Mouse (Mus musculus) neural tube, embryonic 14.5 days (tissue): ENCODE results near the gene Saysd1. TPM values are rescaled to one million over a fixed set of nuclear protein-coding genes. Genes with fewer than 3 reads are reported as not detected.
"Not testable (repeated sequence)": the region's sequence is repeated elsewhere in the genome, so short reads cannot be mapped to it uniquely, and the experiment has no call there.

Experiments
- ATAC-seq: fragments of 200-750 bp; cut with Nextera tagmentation; 2 replicates; pipeline ENCODE4 v1.8.0; 2017; ENCODE audit warnings: low read depth, mild to moderate bottlenecking, moderate TSS enrichment, moderate library complexity
- H3K27ac ChIP-seq: fragments of 300-500 bp; sonication (generic); 2 replicates; pipeline ENCODE4 v1.5.1; 2014; ENCODE audit warnings: low read depth, mild to moderate bottlenecking, control low read depth, low read length, moderate library complexity, mixed read lengths
- H3K27me3 ChIP-seq: fragments of 300-500 bp; sonication (generic); 2 replicates; pipeline ENCODE4 v1.6.1; 2014; ENCODE audit warnings: low read length; ENCODE audit not compliant: control insufficient read depth, insufficient read depth
- H3K36me3 ChIP-seq: fragments of 300-500 bp; sonication (generic); 2 replicates; pipeline ENCODE4 v1.6.1; 2014; ENCODE audit warnings: low read length, mixed read lengths; ENCODE audit not compliant: control insufficient read depth, insufficient read depth
- H3K4me1 ChIP-seq: fragments of 300-500 bp; sonication (generic); 2 replicates; pipeline ENCODE4 v1.6.1; 2014; ENCODE audit warnings: low read length; ENCODE audit not compliant: control insufficient read depth, insufficient read depth
- H3K4me2 ChIP-seq: fragments of 300-500 bp; sonication (generic); 2 replicates; pipeline ENCODE4 v1.6.1; 2014; ENCODE audit warnings: mild to moderate bottlenecking, low read depth, low read length, control low read depth
- H3K4me3 ChIP-seq: fragments of 300-500 bp; sonication (generic); 2 replicates; pipeline ENCODE4 v1.5.1; 2014; ENCODE audit warnings: low read depth, low read length, control low read depth, mixed read lengths
- H3K9ac ChIP-seq: fragments of 300-500 bp; sonication (generic); replicated peaks from 2 replicates; pipeline ENCODE4 v1.6.1; 2014; ENCODE audit warnings: low read depth, mild to moderate bottlenecking, control low read depth, low read length, mixed read lengths
- H3K9me3 ChIP-seq: fragments of 300-500 bp; sonication (generic); 2 replicates; pipeline ENCODE4 v1.6.1; 2016; ENCODE audit warnings: low read length; ENCODE audit not compliant: control insufficient read depth
- WGBS: fragments of 180-500 bp; shearing (Covaris S2); extraction: QIAGEN DNeasy Blood & Tissue Kit; methylation state at CpG from one replicate; pipeline ENCODE4 v1.1.7; 2014; 5-methylcytosine and 5-hydroxymethylcytosine counted together
- polyA plus RNA-seq: library from polyadenylated mRNA; unstranded; fragments of >200 nt; fragmentation: Nextera tagmentation; extraction: Ambion mirVana; gene quantifications from 2 replicates; pipeline ENCODE4 v1.2.1, GENCODE M21; 2014

Saysd1 gene
- polyA plus RNA-seq, 1 experiment from 2014 or later, result 16.0 TPM

DNA sequence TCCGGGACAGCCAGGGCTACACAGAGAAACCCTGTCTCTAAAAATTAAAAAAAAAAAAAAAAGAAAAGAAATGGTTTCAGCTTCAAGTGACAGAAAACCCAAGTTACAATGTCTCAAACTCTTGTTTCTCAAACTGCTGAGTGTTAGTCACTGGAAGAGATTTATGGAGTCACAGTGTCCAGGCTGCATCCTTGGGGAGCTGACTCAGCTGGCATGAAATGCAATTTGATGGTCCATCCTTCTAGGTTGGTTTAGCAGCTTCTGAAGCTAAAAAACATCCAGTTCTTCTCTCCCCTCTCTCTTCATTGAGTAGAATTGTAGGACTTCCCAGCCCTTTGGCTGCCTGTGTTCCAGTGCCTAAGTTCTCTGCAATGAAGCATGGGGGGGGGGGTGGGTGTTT lies 94.3 kb downstream of the Saysd1 start:
- WGBS, result 100% methylated on average over 1 of the region's 1 CpGs
- H3K27ac ChIP-seq, result no peak overlapping the region
- no peaks in the 10 kb centered on the region for H3K36me3 ChIP-seq
- no peak overlapping the region for H3K9ac ChIP-seq
- no peaks in the 10 kb centered on the region for H3K27me3 ChIP-seq
- ATAC-seq, result no peak
- 0 out of 2 replicates have a peak, but pooled peaks cover 9% of the 10 kb centered on the region for H3K4me1 ChIP-seq
- H3K4me3 ChIP-seq, result no peak overlapping the region
- no peaks in the 10 kb centered on the region for H3K9me3 ChIP-seq
- no peak overlapping the region for H3K4me2 ChIP-seq

DNA sequence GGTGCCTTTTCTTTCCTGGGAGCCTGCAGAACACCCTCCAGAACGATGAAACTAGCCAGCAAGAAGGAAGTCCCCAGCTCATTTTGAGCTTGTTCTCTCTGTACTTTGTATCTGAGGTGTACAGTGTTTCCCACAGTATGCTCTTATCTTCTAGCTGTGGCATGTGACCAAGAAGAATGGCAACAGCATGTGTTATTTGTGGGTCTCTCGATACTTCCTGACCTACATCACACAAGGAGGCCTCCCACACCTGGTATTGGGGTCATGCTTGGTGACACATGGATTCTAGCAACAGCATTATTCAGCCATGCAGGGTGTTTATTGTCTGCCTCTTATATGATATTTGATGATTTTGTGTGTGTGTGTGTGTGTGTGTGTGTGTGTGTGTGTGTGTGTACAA lies 96.5 kb downstream of the Saysd1 start:
- Histone ChIP-seq H3K4me2 (no peak overlapping the region), H3K4me1 (no peaks in the 10 kb centered on the region), H3K27ac (no peak overlapping the region), H3K27me3 (no peaks in the 10 kb centered on the region), H3K36me3 (no peaks in the 10 kb centered on the region), H3K4me3 (no peak overlapping the region), H3K9me3 (no peaks in the 10 kb centered on the region), H3K9ac (no peak overlapping the region)
- ATAC-seq, result no peak
- WGBS, result 85% methylated on average over 2 of the region's 2 CpGs

DNA sequence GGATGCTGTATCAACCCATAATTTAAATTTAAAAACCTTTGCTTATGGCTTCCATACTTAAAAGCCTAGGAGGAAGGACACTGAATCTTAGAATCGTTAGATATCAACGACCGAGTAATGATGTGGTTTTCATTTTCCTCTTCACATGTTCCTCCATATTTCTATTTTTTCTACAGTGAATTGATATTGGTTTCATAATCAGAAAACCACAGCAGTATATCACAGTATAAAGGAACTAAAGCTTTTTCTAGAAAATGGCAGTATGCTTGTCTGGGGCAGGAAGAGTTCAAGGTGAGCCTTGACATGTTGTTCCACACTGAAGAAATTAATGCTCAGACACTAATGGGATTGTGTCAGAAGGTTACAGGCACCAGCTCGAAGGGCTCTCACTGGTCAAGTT lies 97.4 kb downstream of the Saysd1 start:
- Histone ChIP-seq H3K27ac (no peak overlapping the region), H3K36me3 (no peaks in the 10 kb centered on the region), H3K4me3 (no peak overlapping the region), H3K4me2 (no peak overlapping the region), H3K9me3 (no peaks in the 10 kb centered on the region), H3K9ac (no peak overlapping the region), H3K27me3 (no peaks in the 10 kb centered on the region), H3K4me1 (no peaks in the 10 kb centered on the region)
- WGBS, result 91% methylated on average over 4 of the region's 4 CpGs
- ATAC-seq, result no peak

DNA sequence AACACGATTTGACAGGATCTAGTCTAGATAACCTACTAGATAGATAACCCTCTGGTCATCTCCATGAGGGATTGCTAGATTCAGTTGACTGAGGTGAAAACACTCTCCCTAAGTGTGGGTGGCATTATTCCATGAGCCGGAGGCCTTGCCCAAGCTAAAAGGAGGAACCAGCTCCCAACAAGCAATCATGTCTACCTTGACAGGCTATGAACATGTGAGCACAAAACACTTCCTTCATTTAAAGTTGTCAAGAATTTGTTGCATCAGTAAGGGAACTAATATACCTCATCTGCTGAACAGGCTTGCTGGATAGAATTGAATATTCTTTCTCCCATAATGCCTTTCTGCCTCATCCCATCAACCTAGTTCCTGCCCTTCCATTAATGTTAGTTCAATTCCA lies 98.5 kb downstream of the Saysd1 start:
- H3K27ac ChIP-seq, result no peak overlapping the region

DNA sequence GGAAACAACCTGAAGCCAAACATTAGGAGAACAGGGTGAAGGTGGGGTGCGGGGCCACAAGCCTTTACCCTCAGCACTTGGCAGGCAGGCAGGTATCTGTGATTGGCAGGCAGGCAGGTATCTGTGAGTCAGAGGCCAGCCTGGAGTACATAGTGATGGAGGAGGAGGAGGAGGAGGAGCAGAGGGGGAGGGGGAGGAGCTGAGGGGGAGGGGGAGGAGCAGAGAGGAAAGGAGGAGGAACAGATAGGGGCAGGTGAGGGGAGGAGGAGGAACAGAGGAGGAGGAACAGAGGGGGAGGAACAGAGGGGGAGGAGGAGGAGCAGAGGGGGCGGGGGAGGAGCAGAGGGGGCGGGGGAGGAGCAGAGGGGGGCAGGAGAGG lies 105.6 kb downstream of the Saysd1 start:
- Histone ChIP-seq H3K9ac (no peak overlapping the region), H3K27me3 (no peaks in the 10 kb centered on the region), H3K27ac (no peak overlapping the region), H3K4me1 (no peaks in the 10 kb centered on the region), H3K4me2 (no peak overlapping the region), H3K9me3 (no peaks in the 10 kb centered on the region), H3K4me3 (no peak overlapping the region), H3K36me3 (no peaks in the 10 kb centered on the region)
- no peak for ATAC-seq
- 43% methylated on average over 3 of the region's 3 CpGs for WGBS

More for the DNA sequence above, 98.5 kb downstream of the Saysd1 start:
- Histone ChIP-seq H3K4me2 (no peak overlapping the region), H3K4me3 (no peak overlapping the region), H3K9me3 (no peaks in the 10 kb centered on the region), H3K4me1 (no peaks in the 10 kb centered on the region), H3K9ac (no peak overlapping the region), H3K36me3 (no peaks in the 10 kb centered on the region), H3K27me3 (no peaks in the 10 kb centered on the region)
- 98% methylated on average over 2 of the region's 2 CpGs for WGBS
- ATAC-seq, result no peak

DNA sequence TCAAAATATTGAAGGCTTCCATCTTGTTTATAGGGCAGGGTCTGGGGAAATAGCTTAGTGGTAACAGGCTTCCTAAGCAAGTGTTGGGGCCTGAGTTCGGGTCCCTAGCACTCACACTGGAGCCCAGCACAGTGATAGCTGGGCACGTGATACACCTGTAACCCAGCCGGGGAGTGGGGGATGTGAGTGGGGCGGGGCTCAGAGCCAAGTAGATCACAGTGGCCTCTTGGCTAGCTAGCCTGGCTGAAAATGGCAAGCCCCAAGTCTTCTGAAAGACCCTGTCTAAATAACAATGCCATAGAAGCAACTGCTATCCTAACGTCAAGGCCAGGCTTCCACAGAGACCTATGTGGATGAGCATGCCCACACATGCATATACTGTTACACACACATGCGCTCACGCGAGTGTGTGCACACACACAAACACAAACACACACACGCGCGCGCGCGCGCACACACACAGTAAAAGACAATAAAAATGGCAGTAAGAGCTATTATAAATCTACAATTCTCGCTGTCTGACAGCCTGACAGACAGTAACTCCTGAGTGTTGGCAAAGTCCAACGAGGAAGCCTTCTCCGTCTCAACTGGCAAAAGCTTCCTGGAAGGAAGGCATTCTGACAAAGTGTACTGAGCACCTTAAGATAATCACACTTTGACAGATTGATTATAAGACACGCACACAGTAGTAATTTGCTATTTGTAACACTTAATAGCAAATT lies 106.2 kb downstream of the Saysd1 start:
- no peaks in the 10 kb centered on the region for H3K9me3 ChIP-seq
- H3K27me3 ChIP-seq, result no peaks in the 10 kb centered on the region
- H3K27ac ChIP-seq, result no peak overlapping the region
- no peak overlapping the region for H3K4me2 ChIP-seq
- no peak overlapping the region for H3K4me3 ChIP-seq
- H3K36me3 ChIP-seq, result no peaks in the 10 kb centered on the region
- WGBS, result 76% methylated on average over 19 of the region's 19 CpGs
- H3K9ac ChIP-seq, result no peak overlapping the region
- no peaks in the 10 kb centered on the region for H3K4me1 ChIP-seq
- no peak for ATAC-seq

DNA sequence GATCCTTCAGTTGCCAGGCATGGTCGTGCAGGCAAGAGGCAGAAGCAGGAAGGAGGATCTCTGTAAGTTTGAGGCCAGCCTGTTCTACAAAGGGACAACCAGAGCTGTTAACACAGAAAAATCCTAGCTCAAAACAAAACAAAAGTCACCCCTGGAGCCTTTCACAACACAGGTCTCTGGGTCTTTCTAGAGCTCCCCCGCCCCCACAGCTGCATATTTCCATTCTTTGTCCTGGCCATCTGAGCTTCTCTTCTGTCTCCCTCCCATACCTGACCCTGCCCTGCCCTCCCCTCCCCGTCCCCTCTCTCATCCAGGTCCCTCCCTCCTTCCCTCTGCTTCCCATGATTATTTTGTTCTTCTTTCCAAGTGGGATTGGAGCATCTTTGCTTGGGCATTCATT lies 108.7 kb downstream of the Saysd1 start:
- Histone ChIP-seq H3K4me2 (no peak overlapping the region), H3K27ac (no peak overlapping the region), H3K4me3 (no peak overlapping the region), H3K36me3 (no peaks in the 10 kb centered on the region), H3K4me1 (no peaks in the 10 kb centered on the region), H3K9ac (no peak overlapping the region), H3K9me3 (no peaks in the 10 kb centered on the region), H3K27me3 (no peaks in the 10 kb centered on the region)
- 24% methylated on average over 3 of the region's 3 CpGs for WGBS
- no peak for ATAC-seq

DNA sequence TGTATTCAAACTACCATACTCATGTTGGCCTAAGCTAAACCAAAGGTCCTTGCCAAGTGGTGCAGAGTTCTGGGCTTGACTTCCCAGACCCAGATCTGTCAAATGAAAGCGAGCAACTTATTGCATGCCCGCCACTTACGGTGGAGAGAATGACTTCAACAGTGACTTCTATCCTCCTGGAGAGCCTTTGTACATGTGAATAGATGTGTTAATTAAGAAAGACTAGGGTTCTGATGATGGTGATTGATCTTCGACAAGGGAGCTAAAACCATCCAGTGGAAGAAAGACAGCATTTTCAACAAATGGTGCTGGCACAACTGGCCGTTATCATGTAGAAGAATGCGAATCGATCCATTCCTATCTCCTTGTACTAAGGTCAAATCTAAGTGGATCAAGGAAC lies 110.9 kb downstream of the Saysd1 start:
- ATAC-seq, H3K4me3 ChIP-seq, H3K9me3 ChIP-seq, H3K27me3 ChIP-seq, H3K9ac ChIP-seq, H3K27ac ChIP-seq, H3K36me3 ChIP-seq, H3K4me1 ChIP-seq, H3K4me2 ChIP-seq: not testable (repeated sequence)
- 77% methylated on average over 7 of the region's 7 CpGs for WGBS
